Mouse (Mus musculus) embryo, embryonic 10.5 days (tissue): ENCODE measurements around the gene Suv39h1.

Experiments used
- DNase-seq: peaks from one replicate; pipeline ENCODE4 v3.0.0-alpha.2; 2015; ENCODE audit warnings: low spot score

Suv39h1 gene

GRCm38 (mm10) chrX:8024795-8025194 is 49.8 kb downstream of the Suv39h1 start:
- no peak for DNase-seq

GRCm38 (mm10) chrX:8020111-8020778 is 54.3 kb downstream of the Suv39h1 start:
- DNase-seq: no peak

GRCm38 (mm10) chrX:8018286-8018685 is 56.3 kb downstream of the Suv39h1 start, which contains the start of gene Glod5:
Gene Glod5 (minus strand): TSS chrX:8018492.
- no peak for DNase-seq

GRCm38 (mm10) chrX:8017142-8017541 is 57.4 kb downstream of the Suv39h1 start:
- peak; percentile 64 for DNase-seq

- peak; percentile 32 for DNase-seq
Observed at GRCm38 (mm10) chrX:8015675-8016074, 58.9 kb downstream of the Suv39h1 start.

GRCm38 (mm10) chrX:8013569-8014314 is 60.8 kb downstream of the Suv39h1 start:
- DNase-seq: peak; percentile 55

GRCm38 (mm10) chrX:8013157-8013556 is 61.4 kb downstream of the Suv39h1 start:
- no peak for DNase-seq
